Mouse (Mus musculus): ENCODE measurements around the gene Mfap2. TPM values are rescaled to one million over a fixed set of nuclear protein-coding genes. Genes with fewer than 3 reads are reported as not detected.

Gene Mfap2
- polyA plus RNA-seq, 1 experiment from 2014 or later: 20.3 TPM

DNA sequence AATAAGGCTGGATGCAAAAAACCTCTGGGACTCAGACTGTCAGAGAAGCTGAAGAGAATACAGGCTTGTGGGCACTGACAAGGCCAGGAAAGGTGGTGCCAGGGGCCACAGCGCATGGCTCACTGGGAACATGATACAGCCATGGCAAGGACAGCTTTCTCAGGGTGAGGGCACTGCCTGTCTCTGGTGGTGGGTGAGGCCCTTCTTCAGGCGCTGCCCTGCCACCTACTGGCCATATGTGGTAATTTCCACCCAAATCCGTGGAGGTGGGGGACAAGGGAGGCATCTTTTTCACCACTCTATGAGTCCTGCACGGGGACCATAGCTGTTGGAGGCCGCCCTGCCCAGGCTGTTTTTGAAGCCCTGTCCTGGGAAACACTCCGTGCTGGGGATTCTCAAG, 21.5 kb downstream of the Mfap2 start:
- H3K36me3 ChIP-seq (ENCODE audit: control insufficient read depth, insufficient read depth): no peaks in the 10 kb centered on the region
- H3K4me3 ChIP-seq (ENCODE audit: low read depth, low read length): no peak overlapping the region
- peak; percentile 28; the same call in 1 of the 2 replicates for ATAC-seq (ENCODE audit: low read depth)
- peaks cover 3% of the 10 kb centered on the region; the same call in 1 of the 2 replicates for H3K4me1 ChIP-seq (ENCODE audit: control insufficient read depth, low read depth, low read length)
- H3K27ac ChIP-seq (ENCODE audit: low read length): no peak overlapping the region
- H3K4me2 ChIP-seq (ENCODE audit: low read depth, low read length): no peak overlapping the region
- H3K9ac ChIP-seq (ENCODE audit: low read depth, low read length): no peak overlapping the region
- H3K27me3 ChIP-seq (ENCODE audit: control insufficient read depth, insufficient read depth, low read depth, low read length): no peaks in the 10 kb centered on the region
- H3K9me3 ChIP-seq (replicated peaks; ENCODE audit: control insufficient read depth, low read length): no peaks in the 10 kb centered on the region
- 8% methylated on average over 6 of the region's 6 CpGs for WGBS (ENCODE audit: insufficient replicate concordance)

DNA sequence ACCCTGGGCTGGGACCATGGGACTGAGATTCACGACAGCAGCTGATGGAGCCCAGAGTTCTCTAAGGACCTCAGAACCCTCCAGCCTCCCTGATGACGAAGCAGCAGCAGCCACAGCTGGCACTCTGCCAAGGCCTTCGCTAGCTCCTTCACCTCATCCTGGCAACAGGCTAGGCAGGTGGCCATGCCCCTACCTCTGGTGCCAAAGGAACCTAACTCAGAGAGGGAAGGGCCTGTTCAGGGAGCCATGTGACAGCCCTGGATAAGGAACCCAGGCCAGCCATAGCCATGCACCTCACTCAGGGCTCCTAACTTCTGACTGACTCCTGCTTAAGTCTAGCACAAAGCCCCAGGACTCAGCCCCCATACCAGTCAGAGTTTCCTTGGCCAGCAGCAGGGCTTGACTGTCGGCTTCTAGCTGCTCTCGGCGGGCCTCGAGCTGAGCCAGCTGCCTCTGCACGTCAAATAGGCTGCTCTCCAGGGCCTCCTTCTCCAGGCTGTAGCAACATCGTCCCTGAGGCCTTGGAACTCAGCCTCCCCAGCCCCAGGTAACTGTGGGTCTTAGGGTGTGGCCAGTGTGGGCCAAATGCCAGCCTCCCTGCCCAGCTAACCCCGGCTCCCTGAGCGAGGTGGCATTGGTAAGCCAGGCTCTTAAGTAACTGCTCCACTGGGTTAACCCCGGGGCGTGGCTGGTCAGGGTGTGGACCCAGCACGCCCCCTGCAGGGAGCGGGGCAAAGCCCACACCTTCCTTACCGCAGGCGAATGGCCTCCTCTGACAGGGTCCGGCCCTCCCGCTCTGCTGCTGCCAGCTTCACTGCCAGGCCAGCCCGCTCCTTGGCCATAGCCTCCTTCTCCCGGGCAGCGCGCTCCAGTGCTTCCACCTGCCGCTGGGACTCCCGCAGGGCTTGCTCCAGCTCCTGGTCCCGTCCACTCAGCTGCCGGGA, 23.7 kb downstream of the Mfap2 start:
- no peak for ATAC-seq (ENCODE audit: low read depth)
- H3K4me1 ChIP-seq (ENCODE audit: control insufficient read depth, low read depth, low read length): peaks cover 3% of the 10 kb centered on the region; the same call in 1 of the 2 replicates
- H3K36me3 ChIP-seq (ENCODE audit: control insufficient read depth, insufficient read depth): no peaks in the 10 kb centered on the region
- no peaks in the 10 kb centered on the region for H3K27me3 ChIP-seq (ENCODE audit: control insufficient read depth, insufficient read depth, low read depth, low read length)
- H3K4me2 ChIP-seq (ENCODE audit: low read depth, low read length): no peak overlapping the region
- no peak overlapping the region for H3K27ac ChIP-seq (ENCODE audit: low read length)
- WGBS (ENCODE audit: insufficient replicate concordance): 73% methylated on average over 27 of the region's 27 CpGs
- H3K9me3 ChIP-seq (replicated peaks; ENCODE audit: control insufficient read depth, low read length): no peaks in the 10 kb centered on the region
- H3K4me3 ChIP-seq (ENCODE audit: low read depth, low read length): no peak overlapping the region
- no peak overlapping the region for H3K9ac ChIP-seq (ENCODE audit: low read depth, low read length)

DNA sequence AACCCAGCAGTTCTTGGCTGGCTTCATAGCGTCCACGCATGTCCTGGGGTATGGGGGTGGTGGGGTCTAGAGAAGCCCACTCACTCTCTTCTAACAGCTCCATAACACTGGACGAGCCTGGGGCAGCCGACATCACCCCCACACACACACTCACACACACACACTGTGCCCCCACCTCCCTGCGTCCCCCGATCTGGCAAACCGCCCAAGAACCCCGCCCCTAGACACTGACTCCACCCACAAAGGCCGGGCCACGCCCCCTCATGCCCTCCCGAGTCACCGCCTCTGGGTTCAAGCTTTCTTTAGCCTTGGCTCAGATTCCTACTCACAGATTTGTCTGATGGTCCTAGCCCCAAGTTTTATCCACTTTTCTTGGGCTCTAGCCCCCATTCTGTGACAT, 30.9 kb downstream of the Mfap2 start:
- H3K4me3 ChIP-seq (ENCODE audit: low read depth, low read length): no peak overlapping the region
- H3K4me1 ChIP-seq (ENCODE audit: control insufficient read depth, low read depth, low read length): no peaks in the 10 kb centered on the region
- no peak overlapping the region for H3K27ac ChIP-seq (ENCODE audit: low read length)
- no peaks in the 10 kb centered on the region for H3K27me3 ChIP-seq (ENCODE audit: control insufficient read depth, insufficient read depth, low read depth, low read length)
- no peak overlapping the region for H3K4me2 ChIP-seq (ENCODE audit: low read depth, low read length)
- H3K9me3 ChIP-seq (replicated peaks; ENCODE audit: control insufficient read depth, low read length): no peaks in the 10 kb centered on the region
- ATAC-seq (ENCODE audit: low read depth): no peak
- 51% methylated on average over 12 of the region's 12 CpGs for WGBS (ENCODE audit: insufficient replicate concordance)
- no peak overlapping the region for H3K9ac ChIP-seq (ENCODE audit: low read depth, low read length)
- H3K36me3 ChIP-seq (ENCODE audit: control insufficient read depth, insufficient read depth): no peaks in the 10 kb centered on the region

DNA sequence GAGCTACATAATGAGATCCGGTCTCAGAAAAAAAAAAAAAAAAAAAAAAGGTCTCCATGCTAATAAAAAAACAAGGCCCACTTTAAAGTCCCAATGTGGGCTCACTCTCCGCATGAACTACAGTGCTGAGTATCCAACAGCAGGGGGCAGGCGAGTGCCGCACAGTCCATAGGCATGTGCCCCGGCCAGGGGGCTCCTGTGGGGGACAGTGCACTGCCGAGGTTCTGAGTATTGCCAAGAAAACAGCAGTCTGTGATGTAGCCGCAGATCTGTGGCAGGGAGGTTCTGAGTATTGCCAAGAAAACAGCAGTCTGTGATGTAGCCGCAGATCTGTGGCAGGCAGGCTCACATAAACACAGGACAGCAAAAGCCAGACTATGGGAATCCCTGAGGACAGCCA, 34.6 kb downstream of the Mfap2 start:
- no peak overlapping the region for H3K4me3 ChIP-seq (ENCODE audit: low read depth, low read length)
- H3K27ac ChIP-seq (ENCODE audit: low read length): no peak overlapping the region
- WGBS (ENCODE audit: insufficient replicate concordance): 23% methylated on average over 8 of the region's 8 CpGs

DNA sequence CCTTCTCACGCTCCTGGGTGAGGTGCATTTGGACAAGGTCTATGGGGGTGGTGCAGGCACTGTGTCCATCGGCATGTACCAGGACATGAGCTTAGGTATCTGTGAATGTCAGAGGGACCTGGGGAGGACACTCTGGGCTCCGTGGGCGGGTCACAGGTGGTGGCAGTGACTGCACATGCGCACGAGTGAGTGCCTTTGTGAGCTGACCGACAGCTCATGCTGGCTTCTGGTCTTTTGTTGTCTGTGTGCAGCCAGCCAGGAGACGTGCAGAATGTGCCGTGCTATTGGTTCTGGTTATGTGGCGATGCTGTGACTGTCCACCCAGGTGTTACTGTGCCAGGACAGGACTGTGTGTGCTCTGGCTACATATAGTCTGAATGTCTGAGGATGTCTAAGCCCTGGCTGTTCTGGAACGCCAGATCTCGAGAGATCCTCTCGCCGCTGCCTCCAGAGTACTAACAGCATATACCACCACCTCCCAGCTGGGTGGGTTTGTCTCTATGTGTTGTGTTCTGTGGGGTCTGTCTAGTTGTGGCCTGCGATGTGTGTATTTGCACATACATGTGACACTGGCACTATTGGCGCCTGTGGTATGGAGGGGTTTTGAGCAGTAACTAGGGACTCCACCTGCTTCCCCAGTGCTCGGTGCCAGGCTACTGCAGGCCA, 38.7 kb downstream of the Mfap2 start:
- no peak for ATAC-seq (ENCODE audit: low read depth)
- no peak overlapping the region for H3K27ac ChIP-seq (ENCODE audit: low read length)
- H3K4me1 ChIP-seq (ENCODE audit: control insufficient read depth, low read depth, low read length): no peaks in the 10 kb centered on the region
- no peak overlapping the region for H3K9ac ChIP-seq (ENCODE audit: low read depth, low read length)
- H3K4me3 ChIP-seq (ENCODE audit: low read depth, low read length): no peak overlapping the region
- 69% methylated on average over 17 of the region's 17 CpGs for WGBS (ENCODE audit: insufficient replicate concordance)
- no peaks in the 10 kb centered on the region for H3K27me3 ChIP-seq (ENCODE audit: control insufficient read depth, insufficient read depth, low read depth, low read length)
- H3K9me3 ChIP-seq (replicated peaks; ENCODE audit: control insufficient read depth, low read length): no peaks in the 10 kb centered on the region
- H3K36me3 ChIP-seq (ENCODE audit: control insufficient read depth, insufficient read depth): no peaks in the 10 kb centered on the region
- H3K4me2 ChIP-seq (ENCODE audit: low read depth, low read length): no peak overlapping the region

More for the DNA sequence above, 34.6 kb downstream of the Mfap2 start:
- Histone ChIP-seq H3K4me2 (ENCODE audit: low read depth, low read length) (no peak overlapping the region), H3K9me3 (replicated peaks; ENCODE audit: control insufficient read depth, low read length) (no peaks in the 10 kb centered on the region), H3K4me1 (ENCODE audit: control insufficient read depth, low read depth, low read length) (no peaks in the 10 kb centered on the region), H3K36me3 (ENCODE audit: control insufficient read depth, insufficient read depth) (no peaks in the 10 kb centered on the region), H3K9ac (ENCODE audit: low read depth, low read length) (no peak overlapping the region), H3K27me3 (ENCODE audit: control insufficient read depth, insufficient read depth, low read depth, low read length) (no peaks in the 10 kb centered on the region)
- ATAC-seq (ENCODE audit: low read depth): no peak

DNA sequence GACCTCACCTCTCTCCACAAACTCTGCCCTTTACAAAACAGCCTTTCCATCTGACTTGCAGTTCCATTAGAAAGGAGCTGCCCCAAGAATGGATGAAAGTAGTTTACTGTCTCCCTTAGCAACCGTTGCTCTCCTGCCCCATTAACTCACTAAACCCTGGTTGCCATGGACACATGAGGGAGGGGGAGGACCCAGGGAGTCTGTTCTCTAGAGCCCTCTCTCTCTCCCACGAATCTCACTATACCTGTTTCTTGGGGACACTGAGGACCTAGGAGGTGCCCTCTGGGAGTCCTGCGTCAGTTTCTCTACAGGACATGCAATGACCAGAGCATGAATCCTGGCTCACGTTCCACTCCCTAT, 39.2 kb downstream of the Mfap2 start:
- Histone ChIP-seq H3K36me3 (ENCODE audit: control insufficient read depth, insufficient read depth) (no peaks in the 10 kb centered on the region), H3K9ac (ENCODE audit: low read depth, low read length) (no peak overlapping the region), H3K4me3 (ENCODE audit: low read depth, low read length) (no peak overlapping the region), H3K4me2 (ENCODE audit: low read depth, low read length) (no peak overlapping the region), H3K27me3 (ENCODE audit: control insufficient read depth, insufficient read depth, low read depth, low read length) (no peaks in the 10 kb centered on the region), H3K9me3 (replicated peaks; ENCODE audit: control insufficient read depth, low read length) (no peaks in the 10 kb centered on the region), H3K27ac (ENCODE audit: low read length) (no peak overlapping the region), H3K4me1 (ENCODE audit: control insufficient read depth, low read depth, low read length) (no peaks in the 10 kb centered on the region)
- no peak for ATAC-seq (ENCODE audit: low read depth)
- WGBS (ENCODE audit: insufficient replicate concordance): 49% methylated on average over 4 of the region's 4 CpGs

DNA sequence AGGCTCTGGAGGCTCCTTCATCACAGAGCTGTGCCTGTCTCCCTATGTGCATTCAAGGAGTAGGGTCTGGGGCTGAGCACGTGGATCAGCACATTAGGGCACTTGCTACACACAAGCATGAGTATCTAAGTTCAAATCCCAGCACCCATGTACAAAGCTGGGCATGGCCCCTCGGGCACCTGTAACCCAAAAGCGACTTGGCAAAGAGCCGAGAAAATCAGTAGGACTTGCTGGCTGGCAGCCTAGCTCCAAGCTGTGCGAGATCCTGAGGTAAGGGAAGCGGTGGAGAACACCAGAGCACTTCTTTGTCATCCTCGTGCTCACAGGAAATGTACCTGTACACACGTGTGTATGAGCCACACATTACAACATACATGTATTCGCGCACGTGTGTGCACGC, 42.2 kb downstream of the Mfap2 start:
- WGBS (ENCODE audit: insufficient replicate concordance): 76% methylated on average over 12 of the region's 12 CpGs
- no peak overlapping the region for H3K4me2 ChIP-seq (ENCODE audit: low read depth, low read length)
- H3K27me3 ChIP-seq (ENCODE audit: control insufficient read depth, insufficient read depth, low read depth, low read length): no peaks in the 10 kb centered on the region
- no peaks in the 10 kb centered on the region for H3K36me3 ChIP-seq (ENCODE audit: control insufficient read depth, insufficient read depth)
- no peak overlapping the region for H3K9ac ChIP-seq (ENCODE audit: low read depth, low read length)
- no peak overlapping the region for H3K4me3 ChIP-seq (ENCODE audit: low read depth, low read length)
- H3K27ac ChIP-seq (ENCODE audit: low read length): no peak overlapping the region
- ATAC-seq (ENCODE audit: low read depth): no peak
- H3K9me3 ChIP-seq (replicated peaks; ENCODE audit: control insufficient read depth, low read length): no peaks in the 10 kb centered on the region
- H3K4me1 ChIP-seq (ENCODE audit: control insufficient read depth, low read depth, low read length): no peaks in the 10 kb centered on the region

DNA sequence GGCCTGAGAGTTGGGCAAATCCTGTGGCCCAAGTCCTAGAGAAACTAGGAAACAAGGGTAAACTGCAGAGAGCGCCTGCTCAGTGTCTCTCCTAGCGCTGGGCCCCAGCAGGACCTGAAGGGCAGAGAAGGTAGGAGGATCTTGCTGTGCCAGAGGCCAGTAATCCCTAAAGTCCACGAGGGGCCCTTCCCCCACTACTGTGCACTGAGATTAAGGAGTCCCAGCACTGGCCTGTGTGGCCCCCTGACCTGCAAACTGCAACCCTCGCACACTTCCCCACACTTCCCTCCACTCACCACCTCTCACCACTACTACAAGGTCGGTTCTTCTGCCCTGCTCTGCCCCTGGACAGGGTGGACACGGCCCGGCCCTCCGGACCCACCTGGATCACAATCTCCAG, 42.9 kb downstream of the Mfap2 start:
- ATAC-seq (ENCODE audit: low read depth): no peak
- 56% methylated on average over 8 of the region's 8 CpGs for WGBS (ENCODE audit: insufficient replicate concordance)
- H3K9ac ChIP-seq (ENCODE audit: low read depth, low read length): no peak overlapping the region

DNA sequence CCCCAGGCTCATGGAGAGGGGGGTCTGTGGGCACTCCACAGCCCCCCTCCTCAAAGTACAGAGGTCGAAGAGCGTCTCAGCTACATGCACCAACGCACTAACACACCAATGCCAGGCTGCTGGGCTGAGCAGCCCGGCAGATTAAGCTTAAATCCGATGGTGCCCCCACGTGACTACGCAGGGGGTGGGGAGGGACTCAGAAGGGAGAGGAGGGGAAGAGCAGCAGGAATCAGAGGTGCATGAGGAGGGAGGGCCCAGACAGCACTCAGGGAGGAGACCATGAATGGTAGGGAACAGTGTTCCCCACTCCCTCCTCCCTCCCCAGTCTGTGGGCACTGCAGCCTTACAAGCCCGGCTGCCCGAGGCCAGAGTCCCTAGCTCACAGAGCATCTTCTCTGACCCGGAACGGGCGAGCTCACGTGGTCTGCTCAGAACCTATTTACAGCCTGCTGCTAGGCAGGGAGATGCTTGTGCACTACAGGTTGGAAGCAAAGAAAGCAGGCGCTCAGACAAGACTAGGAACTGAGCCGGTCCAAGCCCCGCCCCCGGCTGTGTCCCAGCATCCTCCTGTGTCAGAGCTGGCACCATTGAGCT, 43.4 kb downstream of the Mfap2 start:
- Histone ChIP-seq H3K36me3 (ENCODE audit: control insufficient read depth, insufficient read depth) (no peaks in the 10 kb centered on the region), H3K9me3 (replicated peaks; ENCODE audit: control insufficient read depth, low read length) (no peaks in the 10 kb centered on the region), H3K4me3 (ENCODE audit: low read depth, low read length) (no peak overlapping the region), H3K4me2 (ENCODE audit: low read depth, low read length) (no peak overlapping the region), H3K27ac (ENCODE audit: low read length) (no peak overlapping the region), H3K27me3 (ENCODE audit: control insufficient read depth, insufficient read depth, low read depth, low read length) (no peaks in the 10 kb centered on the region), H3K9ac (ENCODE audit: low read depth, low read length) (no peak overlapping the region), H3K4me1 (ENCODE audit: control insufficient read depth, low read depth, low read length) (no peaks in the 10 kb centered on the region)
- 60% methylated on average over 17 of the region's 17 CpGs for WGBS (ENCODE audit: insufficient replicate concordance)
- no peak for ATAC-seq (ENCODE audit: low read depth)

More for the DNA sequence above, 42.9 kb downstream of the Mfap2 start:
- Histone ChIP-seq H3K4me1 (ENCODE audit: control insufficient read depth, low read depth, low read length) (no peaks in the 10 kb centered on the region), H3K4me3 (ENCODE audit: low read depth, low read length) (no peak overlapping the region), H3K36me3 (ENCODE audit: control insufficient read depth, insufficient read depth) (no peaks in the 10 kb centered on the region), H3K27ac (ENCODE audit: low read length) (no peak overlapping the region), H3K9me3 (replicated peaks; ENCODE audit: control insufficient read depth, low read length) (no peaks in the 10 kb centered on the region), H3K27me3 (ENCODE audit: control insufficient read depth, insufficient read depth, low read depth, low read length) (no peaks in the 10 kb centered on the region), H3K4me2 (ENCODE audit: low read depth, low read length) (no peak overlapping the region)

Measured in liver, embryonic 16.5 days (tissue).